Mouse (Mus musculus) neural tube, embryonic 13.5 days (tissue): Measurements from ENCODE around the gene Galnt6. TPM values are rescaled to one million over a fixed set of nuclear protein-coding genes. Genes with fewer than 3 reads are reported as not detected.

Experiments used
- ATAC-seq: fragments of 200-750 bp; cut with Nextera tagmentation; 2 replicates; pipeline ENCODE4 v1.8.0; 2017; ENCODE audit warnings: low read depth, mild to moderate bottlenecking, moderate TSS enrichment, moderate library complexity
- H3K27ac ChIP-seq: fragments of 300-500 bp; sonication (generic); replicated peaks from 2 replicates; pipeline ENCODE4 v1.5.1; 2015; ENCODE audit warnings: moderate library complexity, mild to moderate bottlenecking, inconsistent platforms
- H3K27me3 ChIP-seq: fragments of 300-500 bp; sonication (generic); 2 replicates; pipeline ENCODE4 v1.6.1; 2015; ENCODE audit warnings: mild to moderate bottlenecking, inconsistent platforms
- H3K36me3 ChIP-seq: fragments of 300-500 bp; sonication (generic); 2 replicates; pipeline ENCODE4 v1.6.1; 2015; ENCODE audit warnings: mild to moderate bottlenecking, inconsistent platforms
- H3K4me1 ChIP-seq: fragments of 300-500 bp; sonication (generic); replicated peaks from 2 replicates; pipeline ENCODE4 v1.6.1; 2015; ENCODE audit warnings: inconsistent platforms
- H3K4me2 ChIP-seq: fragments of 300-500 bp; sonication (generic); 2 replicates; pipeline ENCODE4 v1.6.1; 2015; ENCODE audit warnings: inconsistent platforms, mild to moderate bottlenecking, moderate library complexity
- H3K4me3 ChIP-seq: fragments of 300-500 bp; sonication (generic); 2 replicates; pipeline ENCODE4 v1.5.1; 2015; ENCODE audit warnings: mild to moderate bottlenecking, inconsistent platforms
- H3K9ac ChIP-seq: fragments of 300-500 bp; sonication (generic); 2 replicates; pipeline ENCODE4 v1.6.1; 2015; ENCODE audit warnings: moderate library complexity, mild to moderate bottlenecking, inconsistent platforms
- H3K9me3 ChIP-seq: fragments of 300-500 bp; sonication (generic); 2 replicates; pipeline ENCODE4 v1.6.1; 2016; ENCODE audit warnings: inconsistent platforms
- WGBS: fragments of 180-500 bp; shearing (Covaris S2); methylation state at CpG from one replicate; pipeline ENCODE4 v1.1.7; 2015; 5-methylcytosine and 5-hydroxymethylcytosine counted together
- polyA plus RNA-seq: library from polyadenylated mRNA; unstranded; fragments of >200 nt; fragmentation: Nextera tagmentation; extraction: Ambion mirVana; gene quantifications from 2 replicates; pipeline ENCODE4 v1.2.1, GENCODE M21; 2015

Galnt6 gene
- polyA plus RNA-seq, 1 experiment from 2014 or later = 0.38 TPM

DNA sequence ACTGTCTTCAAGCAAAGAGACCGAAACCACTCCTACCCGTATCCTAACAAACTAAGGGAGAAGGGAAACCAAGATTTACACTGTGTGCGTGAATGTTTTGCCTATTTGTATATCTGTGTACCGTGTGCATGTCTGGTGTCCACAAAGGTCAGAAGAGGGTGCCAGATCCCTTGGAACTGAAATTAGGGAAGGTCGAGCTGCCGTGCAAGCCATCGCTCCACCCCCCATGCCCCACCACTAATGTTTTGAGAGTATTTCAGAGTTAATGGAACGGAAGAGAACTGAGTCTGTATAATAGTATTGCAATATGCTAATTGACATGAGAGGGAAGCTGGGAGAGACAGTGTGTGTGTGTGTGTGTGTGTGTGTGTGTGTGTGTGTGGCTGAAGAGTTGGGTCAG, 51.5 kb downstream of the Galnt6 start:
- H3K4me1 ChIP-seq = peaks cover 3% of the 10 kb centered on the region; the same call in 1 of the 2 replicates
- no peaks in the 10 kb centered on the region for H3K27me3 ChIP-seq
- 78% methylated on average over 8 of the region's 8 CpGs for WGBS
- no peak overlapping the region for H3K27ac ChIP-seq
- ATAC-seq = no peak
- H3K4me2 ChIP-seq = no peak overlapping the region
- H3K4me3 ChIP-seq = no peak overlapping the region
- no peaks in the 10 kb centered on the region for H3K9me3 ChIP-seq
- no peak overlapping the region for H3K9ac ChIP-seq
- H3K36me3 ChIP-seq = no peaks in the 10 kb centered on the region

DNA sequence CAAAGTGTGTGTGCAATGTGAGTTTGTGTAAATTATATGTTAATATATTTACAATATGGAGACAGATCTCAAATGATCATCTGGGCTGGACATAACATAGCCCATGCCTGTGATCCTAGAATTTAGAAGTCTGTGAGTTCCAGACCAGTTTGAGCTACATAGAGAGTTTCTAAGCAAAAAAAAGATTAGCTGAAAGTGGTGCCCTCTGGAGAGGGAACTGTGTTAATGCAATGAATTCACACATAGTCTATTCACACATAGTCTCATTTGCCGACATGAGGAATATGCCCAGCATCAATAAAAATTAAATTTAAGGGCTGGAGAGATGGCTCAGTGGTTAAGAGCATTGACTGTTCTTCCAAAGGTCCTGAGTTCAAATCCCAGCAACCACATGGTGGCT, 52.7 kb downstream of the Galnt6 start:
- no peaks in the 10 kb centered on the region for H3K9me3 ChIP-seq
- no peak overlapping the region for H3K4me2 ChIP-seq
- H3K4me3 ChIP-seq = no peak overlapping the region
- no peak overlapping the region for H3K27ac ChIP-seq
- H3K9ac ChIP-seq = no peak overlapping the region
- ATAC-seq = no peak
- H3K27me3 ChIP-seq = no peaks in the 10 kb centered on the region
- no peaks in the 10 kb centered on the region for H3K36me3 ChIP-seq
- H3K4me1 ChIP-seq = peaks cover 3% of the 10 kb centered on the region; the same call in 1 of the 2 replicates
- WGBS = 86% methylated on average over 1 of the region's 1 CpGs

GRCm38 (mm10) chr15:100675486-100675885, 53.7 kb downstream of the Galnt6 start:
- no peak for ATAC-seq
- Histone ChIP-seq H3K27me3 (no peaks in the 10 kb centered on the region), H3K36me3 (no peaks in the 10 kb centered on the region), H3K9ac (no peak overlapping the region), H3K9me3 (no peaks in the 10 kb centered on the region), H3K27ac (no peak overlapping the region), H3K4me2 (no peak overlapping the region), H3K4me3 (no peak overlapping the region), H3K4me1 (peaks cover 2% of the 10 kb centered on the region; the same call in 1 of the 2 replicates)
- WGBS = 70% methylated on average over 3 of the region's 3 CpGs

- Histone ChIP-seq H3K27me3 (no peaks in the 10 kb centered on the region), H3K27ac (no peak overlapping the region), H3K9ac (no peak overlapping the region), H3K36me3 (no peaks in the 10 kb centered on the region), H3K4me3 (no peak overlapping the region), H3K4me1 (no peaks in the 10 kb centered on the region; the same call in 1 of the 2 replicates), H3K4me2 (no peak overlapping the region), H3K9me3 (no peaks in the 10 kb centered on the region)
- no peak for ATAC-seq
- 90% methylated on average over 10 of the region's 10 CpGs for WGBS
Observed at GRCm38 (mm10) chr15:100674566-100674965, 54.6 kb downstream of the Galnt6 start.

GRCm38 (mm10) chr15:100673585-100674391, 55.4 kb downstream of the Galnt6 start:
- WGBS = 48% methylated on average over 12 of the region's 12 CpGs
- Histone ChIP-seq H3K27ac (no peak overlapping the region), H3K4me3 (no peak overlapping the region), H3K4me1 (no peaks in the 10 kb centered on the region; the same call in 1 of the 2 replicates), H3K9ac (no peak overlapping the region), H3K27me3 (no peaks in the 10 kb centered on the region), H3K36me3 (no peaks in the 10 kb centered on the region), H3K4me2 (no peak overlapping the region), H3K9me3 (no peaks in the 10 kb centered on the region)
- ATAC-seq = no peak

DNA sequence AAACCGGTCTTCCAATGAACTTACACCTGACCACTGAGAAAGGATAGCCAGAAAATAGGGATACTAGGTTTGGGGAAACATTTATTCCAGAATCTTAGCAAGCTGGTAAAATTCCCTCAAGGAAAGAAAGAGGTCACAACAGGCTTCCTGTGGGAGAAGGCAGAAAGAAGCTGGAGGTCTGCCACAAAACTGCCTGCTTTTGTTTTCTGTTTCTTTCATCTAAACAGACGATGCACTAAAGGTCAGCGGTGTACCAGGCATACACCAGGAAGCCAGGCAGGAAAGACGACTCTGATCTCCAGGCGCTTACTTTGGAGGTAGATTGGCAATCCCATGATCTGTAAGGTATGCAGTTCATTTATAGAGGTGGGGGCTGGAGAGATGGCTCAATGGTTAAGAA, 58.3 kb downstream of the Galnt6 start:
- Histone ChIP-seq H3K36me3 (no peaks in the 10 kb centered on the region), H3K27ac (no peak overlapping the region), H3K4me1 (peaks cover 12% of the 10 kb centered on the region), H3K9ac (no peak overlapping the region), H3K27me3 (peaks cover 6% of the 10 kb centered on the region), H3K9me3 (no peaks in the 10 kb centered on the region), H3K4me2 (no peak overlapping the region), H3K4me3 (no peak overlapping the region)
- ATAC-seq = no peak
- WGBS = 54% methylated on average over 5 of the region's 5 CpGs

DNA sequence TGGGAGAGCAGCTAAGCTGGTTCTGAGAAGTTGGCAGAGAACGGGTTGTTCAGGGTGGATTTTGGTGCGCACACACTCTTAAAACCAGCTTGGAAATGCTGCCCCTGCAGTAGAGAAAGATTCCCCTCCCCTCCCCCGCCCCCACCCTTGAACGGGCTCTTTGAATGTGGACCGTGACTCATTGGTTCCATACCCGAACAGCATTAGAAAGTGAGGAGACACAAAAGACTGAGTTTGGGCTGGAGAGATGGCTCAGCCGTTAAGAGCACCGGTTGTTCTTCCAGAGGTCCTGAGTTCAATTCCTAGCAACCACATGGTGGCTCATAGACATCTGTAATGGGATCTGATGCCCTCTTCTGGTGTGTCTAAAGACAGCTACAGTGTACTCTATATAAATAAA, 59.2 kb downstream of the Galnt6 start:
- H3K9ac ChIP-seq = no peak overlapping the region
- H3K9me3 ChIP-seq = no peaks in the 10 kb centered on the region
- H3K36me3 ChIP-seq = no peaks in the 10 kb centered on the region
- no peak overlapping the region for H3K4me3 ChIP-seq
- no peak overlapping the region for H3K4me2 ChIP-seq
- H3K4me1 ChIP-seq = peaks cover 15% of the 10 kb centered on the region
- no peak for ATAC-seq
- WGBS = 65% methylated on average over 8 of the region's 8 CpGs
- H3K27me3 ChIP-seq = peaks cover 10% of the 10 kb centered on the region
- H3K27ac ChIP-seq = no peak overlapping the region

DNA sequence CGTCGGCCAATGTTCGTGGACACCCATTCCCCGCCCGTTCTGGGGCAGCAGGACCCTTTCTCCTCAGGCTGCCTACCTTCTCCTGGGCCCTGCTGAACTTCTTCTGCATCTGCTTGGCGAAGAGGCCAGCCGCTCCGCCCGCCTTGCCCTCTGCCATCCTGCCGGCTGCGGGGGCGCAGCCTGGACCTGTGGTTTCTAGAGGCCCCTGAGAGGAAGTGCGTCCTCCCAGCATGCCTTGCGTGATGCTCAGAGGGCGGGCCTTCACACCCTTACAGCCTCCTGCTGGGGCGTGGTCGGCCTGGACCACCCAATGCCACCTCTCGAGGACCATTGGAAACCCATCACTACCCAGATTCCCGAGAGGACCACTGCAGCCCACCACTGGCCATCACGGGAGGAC, 59.8 kb downstream of the Galnt6 start, which contains the start of gene Bin2:
Gene Bin2 (minus strand): TSS at position 217 of the 400 bp plus-strand sequence.
- Histone ChIP-seq H3K4me2 (no peak within 1 kb of the TSS), H3K4me1 (peaks cover 15% of the 10 kb centered on the region), H3K9ac (no peak within 1 kb of the TSS), H3K27ac (no peak within 1 kb of the TSS), H3K27me3 (peaks cover 14% of the 10 kb centered on the region), H3K36me3 (no peaks in the 10 kb centered on the region), H3K4me3 (no peak within 1 kb of the TSS), H3K9me3 (no peaks in the 10 kb centered on the region)
- no peak for ATAC-seq
- WGBS = 90% methylated on average over 20 of the region's 20 CpGs

- 85% methylated on average over 5 of the region's 5 CpGs for WGBS
- Histone ChIP-seq H3K27me3 (peaks cover 14% of the 10 kb centered on the region), H3K36me3 (no peaks in the 10 kb centered on the region), H3K4me3 (no peak overlapping the region), H3K4me2 (no peak overlapping the region), H3K9ac (no peak overlapping the region), H3K4me1 (peaks cover 15% of the 10 kb centered on the region; the same call in 1 of the 2 replicates), H3K9me3 (no peaks in the 10 kb centered on the region), H3K27ac (no peak overlapping the region)
- no peak for ATAC-seq
Observed at GRCm38 (mm10) chr15:100667871-100668545, 61.2 kb downstream of the Galnt6 start.

GRCm38 (mm10) chr15:100667420-100667819, 61.8 kb downstream of the Galnt6 start:
- 44% methylated on average over 6 of the region's 6 CpGs for WGBS
- Histone ChIP-seq H3K27ac (no peak overlapping the region), H3K4me2 (no peak overlapping the region), H3K4me1 (peaks cover 15% of the 10 kb centered on the region; the same call in 1 of the 2 replicates), H3K9me3 (no peaks in the 10 kb centered on the region), H3K27me3 (peaks cover 14% of the 10 kb centered on the region), H3K9ac (no peak overlapping the region), H3K4me3 (no peak overlapping the region), H3K36me3 (no peaks in the 10 kb centered on the region)
- no peak for ATAC-seq

GRCm38 (mm10) chr15:100666851-100667250, 62.3 kb downstream of the Galnt6 start:
- ATAC-seq = no peak
- peaks cover 14% of the 10 kb centered on the region for H3K27me3 ChIP-seq
- no peak overlapping the region for H3K9ac ChIP-seq
- WGBS = 14% methylated on average over 12 of the region's 12 CpGs
- no peaks in the 10 kb centered on the region for H3K9me3 ChIP-seq
- 0 out of 2 replicates have a peak overlapping the region, but pooled peaks have one; percentile 28 for H3K27ac ChIP-seq
- no peaks in the 10 kb centered on the region for H3K36me3 ChIP-seq
- H3K4me3 ChIP-seq = no peak overlapping the region
- no peak overlapping the region for H3K4me2 ChIP-seq
- H3K4me1 ChIP-seq = peaks cover 15% of the 10 kb centered on the region; the same call in 1 of the 2 replicates

DNA sequence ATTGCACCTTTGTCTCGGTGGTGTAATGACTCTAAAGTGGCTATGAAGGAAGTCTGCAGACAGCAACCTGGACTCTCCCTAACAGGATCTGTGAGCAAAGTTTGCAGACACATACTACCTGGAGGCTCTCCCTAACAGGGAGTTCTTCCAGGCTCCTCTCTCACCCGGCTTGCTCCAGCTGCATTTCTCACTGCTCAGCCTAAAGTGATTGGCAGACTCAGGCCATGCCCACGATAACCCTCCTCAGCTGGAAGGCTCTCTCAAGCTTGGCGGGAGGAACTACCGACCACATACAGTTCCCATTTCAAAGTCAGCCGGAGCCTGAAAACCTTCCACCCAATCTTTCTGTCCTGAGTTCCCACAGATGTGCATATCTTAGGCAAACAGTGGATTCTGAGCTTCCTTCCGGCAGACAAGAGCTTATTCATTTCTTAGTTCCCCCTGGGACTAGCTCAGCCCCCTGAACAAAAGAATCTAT, 62.9 kb downstream of the Galnt6 start:
- ATAC-seq = no peak

More for the DNA sequence above, 62.9 kb downstream of the Galnt6 start:
- Histone ChIP-seq H3K4me2 (no peak overlapping the region), H3K36me3 (no peaks in the 10 kb centered on the region), H3K9ac (no peak overlapping the region), H3K4me3 (no peak overlapping the region), H3K27me3 (peaks cover 14% of the 10 kb centered on the region), H3K9me3 (no peaks in the 10 kb centered on the region), H3K27ac (0 out of 2 replicates have a peak overlapping the region, but pooled peaks have one; percentile 28), H3K4me1 (peaks cover 15% of the 10 kb centered on the region; the same call in 1 of the 2 replicates)
- 2% methylated on average over 7 of the region's 7 CpGs for WGBS
